Mouse (Mus musculus): Measurements from ENCODE around the gene Litaf.

Gene Litaf

DNA sequence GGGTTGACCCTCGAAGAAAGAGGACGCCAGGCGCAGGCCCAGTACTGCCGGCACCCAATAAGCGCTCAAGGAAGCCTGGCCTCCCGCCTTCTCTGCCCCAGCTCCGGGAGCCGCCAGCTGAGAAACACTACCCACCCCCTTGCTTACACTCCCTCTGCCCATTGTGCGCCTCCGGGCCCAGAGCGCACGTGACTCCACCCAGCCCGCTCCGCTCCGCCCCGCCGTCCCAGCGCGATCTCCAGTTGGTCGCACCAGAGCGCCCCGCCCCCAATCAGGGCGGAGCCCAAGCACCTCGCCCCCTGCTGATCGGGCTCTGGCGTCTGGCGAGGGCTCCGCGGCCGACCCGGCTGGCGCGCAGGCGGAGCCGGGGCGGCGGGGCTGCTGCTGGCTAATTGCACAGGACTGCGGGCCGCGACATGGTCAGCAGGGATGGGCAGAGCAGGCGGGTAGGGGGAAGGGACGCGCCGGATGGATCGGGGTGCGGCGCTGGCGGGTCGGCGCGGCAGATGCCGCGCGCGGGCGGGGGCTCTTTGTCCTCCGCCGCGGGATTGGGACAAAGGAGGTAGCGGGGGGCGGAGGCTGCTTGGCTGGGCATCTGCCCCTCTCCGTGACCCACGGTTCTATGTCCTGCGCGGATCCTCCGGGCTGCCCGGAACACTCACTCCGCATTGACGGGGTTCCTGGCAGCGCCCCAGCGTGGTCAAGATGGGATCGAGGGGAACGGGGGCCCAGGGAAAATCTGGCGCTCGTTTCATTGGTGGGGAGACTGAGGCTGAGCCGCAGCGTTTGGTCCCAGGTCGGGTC, at the start of gene Litaf:
Gene Litaf (minus strand): TSS at position 129 of the 804 bp plus-strand sequence.
- in situ Hi-C loops (cut with MboI, MseI) = no loop called here

- in situ Hi-C loops (cut with MboI, MseI) = loop anchor here (5.0 kb wide), 1 partner anchor 237 kb away; no protein-coding TSS in a partner anchor
Measured at GRCm38 (mm10) chr16:11109198-11109740, 43.3 kb upstream of the Litaf start.

GRCm38 (mm10) chr16:11104905-11105304, 38.9 kb upstream of the Litaf start:
- in situ Hi-C loops (cut with MboI, MseI) = loop anchor here (5.0 kb wide), 1 partner anchor 233 kb away; no protein-coding TSS in a partner anchor

DNA sequence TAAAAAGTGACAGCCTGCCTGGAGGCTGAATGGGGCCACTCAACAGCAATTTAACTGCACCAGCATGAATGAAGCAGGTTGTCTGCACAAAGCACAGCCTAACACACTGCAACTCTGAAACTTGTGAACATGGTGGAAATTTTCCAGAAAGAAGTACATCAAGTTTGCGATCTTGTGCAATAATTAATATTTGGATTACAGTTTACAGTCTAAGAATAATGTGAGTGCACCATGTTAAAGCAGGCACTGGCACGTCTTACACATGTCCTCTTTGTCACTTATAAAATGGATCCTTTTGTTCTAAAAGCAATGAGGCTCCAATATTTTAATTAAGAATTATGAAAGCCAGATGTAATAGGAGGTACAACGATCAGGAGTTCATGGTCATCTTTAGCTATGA, 31.3 kb upstream of the Litaf start:
- in situ Hi-C loops (cut with MboI, MseI) = no loop called here

DNA sequence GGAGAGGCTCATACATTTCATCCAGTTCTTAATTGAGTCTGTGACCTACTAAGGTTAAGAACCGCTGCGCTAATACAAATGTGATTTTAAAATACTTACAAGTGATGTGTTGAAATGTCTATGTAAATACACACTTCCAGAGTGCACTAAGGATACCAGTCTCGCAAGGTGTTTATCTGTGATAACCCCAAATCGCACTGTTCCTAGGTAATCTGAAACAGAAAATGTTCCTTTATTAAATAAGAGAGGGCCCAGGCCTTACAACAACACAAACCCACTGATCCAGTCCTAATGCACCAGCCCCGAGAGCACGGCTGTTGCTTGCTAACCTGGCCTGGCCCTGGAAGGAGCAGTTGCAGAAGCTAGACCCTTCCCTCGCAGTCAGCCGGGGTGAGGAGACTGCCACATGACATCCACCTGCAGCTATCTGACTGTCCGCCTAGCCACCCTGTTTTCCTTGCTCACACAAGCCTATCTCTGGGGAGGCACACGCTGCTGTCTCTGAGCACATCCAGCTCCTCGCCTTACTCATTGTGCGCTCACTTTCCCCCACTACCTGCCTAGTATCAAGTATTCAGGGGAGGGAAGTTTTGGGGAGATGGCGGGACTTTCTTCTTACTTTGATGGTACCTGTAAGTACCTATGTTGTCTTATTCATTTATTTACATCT, 27.9 kb upstream of the Litaf start:
- in situ Hi-C loops (cut with MboI, MseI) = no loop called here

DNA sequence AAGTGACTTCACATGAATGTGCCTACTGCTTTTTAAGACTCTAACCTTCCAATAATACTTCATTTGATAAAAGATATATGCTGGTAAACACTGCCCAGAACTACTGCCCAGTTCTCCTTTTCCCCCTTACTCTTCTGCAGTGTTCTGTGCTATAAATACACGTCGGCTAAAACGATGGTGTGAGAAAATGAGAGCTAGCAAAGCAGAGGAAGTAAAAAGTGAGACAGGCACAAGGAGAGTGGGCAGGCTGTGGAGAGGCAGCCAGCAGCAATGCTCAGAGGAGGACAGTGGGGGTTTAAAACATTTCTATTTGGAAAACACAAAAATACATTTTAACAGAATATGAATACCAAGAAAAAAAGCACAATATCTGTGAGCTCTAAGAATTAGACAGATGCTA, 26.6 kb upstream of the Litaf start:
- in situ Hi-C loops (cut with MboI, MseI) = no loop called here

- in situ Hi-C loops (cut with MboI, MseI) = no loop called here
Measured at GRCm38 (mm10) chr16:11092061-11092460, 26.1 kb upstream of the Litaf start.

- in situ Hi-C loops (cut with MboI, MseI) = no loop called here
Measured at GRCm38 (mm10) chr16:11090836-11091570, 25.0 kb upstream of the Litaf start.

- in situ Hi-C loops (cut with MboI, MseI) = no loop called here
Measured at GRCm38 (mm10) chr16:11086856-11087588, 21.1 kb upstream of the Litaf start.

GRCm38 (mm10) chr16:11086299-11086698, 20.3 kb upstream of the Litaf start:
- in situ Hi-C loops (cut with MboI, MseI) = no loop called here

GRCm38 (mm10) chr16:11084181-11084580, 18.2 kb upstream of the Litaf start:
- in situ Hi-C loops (cut with MboI, MseI) = no loop called here

GRCm38 (mm10) chr16:11078216-11078869, 12.4 kb upstream of the Litaf start:
- in situ Hi-C loops (cut with MboI, MseI) = no loop called here

DNA sequence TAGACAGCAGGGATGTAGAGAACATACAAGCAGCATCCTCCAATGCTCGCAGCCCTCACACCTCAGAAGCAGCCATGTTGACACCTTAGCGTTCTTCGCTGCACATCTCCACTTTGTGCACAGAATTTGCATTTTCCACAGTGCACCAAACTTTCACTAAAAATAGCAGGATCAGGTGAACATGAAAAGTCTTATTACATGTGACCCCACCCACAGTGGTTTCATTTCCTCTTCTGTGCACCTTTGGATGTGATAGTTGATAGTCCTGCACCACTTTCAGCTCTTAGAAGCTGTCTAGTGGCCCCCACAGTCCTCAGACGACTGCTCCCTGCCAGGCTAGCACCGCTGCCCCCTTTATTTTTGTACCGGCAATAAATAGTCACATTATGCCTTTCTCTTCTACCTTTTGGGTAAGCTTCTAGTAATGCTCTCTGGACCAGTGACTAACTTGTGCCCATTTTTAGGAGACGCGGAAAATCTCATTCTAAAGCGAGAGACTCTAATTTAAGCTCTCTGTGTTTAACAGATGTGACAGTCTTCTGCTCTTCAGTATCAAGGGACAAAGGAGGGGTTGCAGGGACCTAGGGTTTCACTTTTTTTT, 11.7 kb upstream of the Litaf start:
- in situ Hi-C loops (cut with MboI, MseI) = no loop called here

DNA sequence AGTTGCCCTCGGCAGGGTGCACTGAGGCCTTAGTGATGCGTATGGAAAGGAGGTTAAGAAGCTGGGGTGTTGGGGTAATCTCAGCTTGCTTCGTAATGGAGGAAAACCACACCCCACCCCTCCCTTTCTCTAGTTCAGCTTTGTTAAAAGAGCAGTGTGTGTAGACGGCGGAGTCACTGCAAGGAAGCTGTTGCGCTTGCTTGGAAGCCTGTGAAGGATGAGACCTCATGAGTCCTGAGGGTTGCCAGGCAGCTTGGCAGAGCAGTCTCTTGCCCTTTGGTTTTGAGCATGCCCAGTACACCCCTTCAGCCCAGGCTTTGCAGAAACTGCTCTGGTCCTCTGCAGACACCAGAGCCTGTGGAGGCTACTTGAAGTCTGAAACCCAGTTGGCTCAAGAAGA, 7.1 kb upstream of the Litaf start:
- in situ Hi-C loops (cut with MboI, MseI) = no loop called here

DNA sequence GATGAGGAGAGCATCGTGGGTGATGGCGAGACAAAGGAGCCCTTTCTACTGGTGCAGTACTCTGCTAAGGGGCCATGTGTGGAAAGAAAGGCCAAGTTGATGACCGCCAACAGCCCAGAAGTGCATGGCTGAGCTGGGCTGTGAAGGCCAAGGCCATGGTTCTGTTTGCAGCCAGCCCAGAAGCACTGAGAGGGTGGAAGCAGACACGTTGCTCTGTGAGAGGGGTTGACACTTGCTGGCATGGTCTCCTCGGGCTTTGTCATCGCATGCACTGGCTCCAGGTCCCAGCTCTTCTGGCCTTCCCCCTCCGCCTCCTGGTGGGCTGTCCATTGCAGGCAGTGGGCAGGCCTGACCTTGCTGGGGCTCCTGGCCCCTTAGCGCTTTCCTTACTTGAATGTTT, 6.5 kb upstream of the Litaf start:
- in situ Hi-C loops (cut with MboI, MseI) = no loop called here

- in situ Hi-C loops (cut with MboI, MseI) = no loop called here
Measured at GRCm38 (mm10) chr16:11071887-11072286, 5.9 kb upstream of the Litaf start.

- in situ Hi-C loops (cut with MboI, MseI) = no loop called here
Measured at GRCm38 (mm10) chr16:11071176-11071575, 5.2 kb upstream of the Litaf start.

- in situ Hi-C loops (cut with MboI, MseI) = no loop called here
Measured at GRCm38 (mm10) chr16:11069710-11070420, 3.9 kb upstream of the Litaf start.

GRCm38 (mm10) chr16:11069271-11069670, 3.3 kb upstream of the Litaf start:
- in situ Hi-C loops (cut with MboI, MseI) = no loop called here

GRCm38 (mm10) chr16:11068666-11069065, 2.7 kb upstream of the Litaf start:
- in situ Hi-C loops (cut with MboI, MseI) = no loop called here

Data from regulatory T cell (primary cell).